Mouse (Mus musculus): ENCODE data around the gene Spin1. TPM values are rescaled to one million over a fixed set of nuclear protein-coding genes. Genes with fewer than 3 reads are reported as not detected.

Spin1 gene
- polyA plus RNA-seq, 1 experiment from 2014 or later, result 39.5 TPM

DNA sequence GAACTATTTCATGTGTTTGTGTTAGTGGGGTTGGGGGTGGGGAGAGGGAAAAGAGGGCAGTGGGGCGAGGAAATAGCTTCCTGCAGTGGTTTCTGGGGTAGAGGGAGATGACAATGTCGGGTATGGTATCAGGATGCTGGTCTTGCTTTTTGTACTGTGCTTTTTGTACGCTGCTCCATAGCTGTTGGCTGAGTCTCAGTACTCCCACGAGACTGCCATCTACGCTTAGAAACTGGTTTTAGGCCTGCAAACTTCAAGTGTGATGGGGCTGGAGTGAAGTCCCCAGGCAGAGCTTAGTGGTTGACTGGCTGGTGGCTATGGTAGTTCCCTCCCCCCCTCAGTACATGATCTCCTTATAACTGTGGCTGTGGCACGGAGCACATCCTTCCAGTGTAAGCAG is 61.6 kb downstream of the Spin1 start:
- Histone ChIP-seq H3K4me2 (no peak overlapping the region), H3K9me3 (ENCODE audit: control insufficient read depth, low read length) (no peaks in the 10 kb centered on the region; the same call in 1 of the 2 replicates), H3K4me3 (ENCODE audit: low read depth, low read length) (no peak overlapping the region), H3K36me3 (ENCODE audit: control insufficient read depth, insufficient read depth, low read length) (no peaks in the 10 kb centered on the region; the same call in 1 of the 2 replicates), H3K4me1 (replicated peaks; ENCODE audit: control insufficient read depth, insufficient read depth, low read length) (no peaks in the 10 kb centered on the region), H3K27me3 (replicated peaks; ENCODE audit: control insufficient read depth, insufficient read depth, low read length) (no peaks in the 10 kb centered on the region), H3K27ac (ENCODE audit: low read depth, low read length) (no peak overlapping the region), H3K9ac (ENCODE audit: low read depth, low read length) (no peak overlapping the region)
- ATAC-seq (replicated peaks; ENCODE audit: low FRiP score) (no peak), DNase-seq (ENCODE audit: low spot score) (no peak)
- WGBS, result 85% methylated on average over 6 of the region's 6 CpGs

DNA sequence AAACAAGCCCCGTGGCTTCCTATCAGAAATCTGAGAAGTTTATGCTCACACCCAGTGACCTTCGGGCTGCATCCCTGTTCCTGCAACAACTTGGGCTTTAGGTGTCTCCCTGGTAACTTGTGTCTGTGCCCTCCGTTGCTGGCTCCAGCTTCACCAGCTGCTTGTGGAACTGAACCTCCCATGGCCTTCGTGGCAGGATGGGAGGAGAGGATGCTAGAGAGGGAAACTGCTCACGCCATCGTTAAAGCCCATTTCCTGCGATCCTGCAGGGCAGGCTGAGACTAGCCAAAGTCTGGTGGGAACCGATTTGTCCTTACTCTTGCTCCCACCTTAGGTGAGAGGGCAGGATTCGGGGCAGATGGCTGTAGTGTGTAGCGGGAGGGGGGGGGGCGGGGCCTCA is 66.0 kb downstream of the Spin1 start:
- no peak overlapping the region for H3K4me2 ChIP-seq
- DNase-seq (ENCODE audit: low spot score) (no peak), ATAC-seq (replicated peaks; ENCODE audit: low FRiP score) (no peak)
- no peak overlapping the region for H3K9ac ChIP-seq (ENCODE audit: low read depth, low read length)
- WGBS, result 51% methylated on average over 11 of the region's 11 CpGs
- H3K9me3 ChIP-seq (ENCODE audit: control insufficient read depth, low read length), result no peaks in the 10 kb centered on the region; the same call in 1 of the 2 replicates
- no peak overlapping the region for H3K4me3 ChIP-seq (ENCODE audit: low read depth, low read length)
- H3K27ac ChIP-seq (ENCODE audit: low read depth, low read length), result no peak overlapping the region
- H3K27me3 ChIP-seq (replicated peaks; ENCODE audit: control insufficient read depth, insufficient read depth, low read length), result peaks cover 13% of the 10 kb centered on the region
- H3K36me3 ChIP-seq (ENCODE audit: control insufficient read depth, insufficient read depth, low read length), result no peaks in the 10 kb centered on the region
- no peaks in the 10 kb centered on the region; the same call in 1 of the 2 replicates for H3K4me1 ChIP-seq (replicated peaks; ENCODE audit: control insufficient read depth, insufficient read depth, low read length)

DNA sequence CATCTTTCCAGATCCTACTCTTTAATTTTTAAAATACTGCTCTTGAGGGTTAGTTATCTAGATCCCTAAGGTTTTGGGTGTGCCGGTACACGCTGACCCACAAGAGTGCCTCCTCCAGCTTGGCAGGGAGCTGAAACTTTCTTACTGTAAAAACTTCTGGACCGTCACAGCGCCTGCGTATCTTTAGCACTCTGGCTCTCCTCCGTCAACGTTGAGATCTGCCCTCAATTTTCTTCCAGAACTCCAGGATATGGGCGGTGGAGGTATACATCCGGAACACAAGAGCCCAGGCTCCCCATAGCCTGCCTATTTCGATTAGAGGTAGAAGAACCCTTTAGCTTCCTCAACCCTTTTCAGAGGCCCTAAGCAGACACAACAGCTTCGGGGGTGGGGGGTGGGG is 69.5 kb downstream of the Spin1 start:
- no peaks in the 10 kb centered on the region for H3K36me3 ChIP-seq (ENCODE audit: control insufficient read depth, insufficient read depth, low read length)
- H3K4me2 ChIP-seq, result peak overlapping the region; percentile 94
- no peak overlapping the region for H3K27ac ChIP-seq (ENCODE audit: low read depth, low read length)
- ATAC-seq (replicated peaks; ENCODE audit: low FRiP score), result no peak
- no peak for DNase-seq (ENCODE audit: low spot score)
- no peaks in the 10 kb centered on the region; the same call in 1 of the 2 replicates for H3K4me1 ChIP-seq (replicated peaks; ENCODE audit: control insufficient read depth, insufficient read depth, low read length)
- H3K9ac ChIP-seq (ENCODE audit: low read depth, low read length), result no peak overlapping the region
- H3K9me3 ChIP-seq (ENCODE audit: control insufficient read depth, low read length), result 0 out of 2 replicates have a peak, but pooled peaks cover 3% of the 10 kb centered on the region
- 22% methylated on average over 11 of the region's 11 CpGs for WGBS
- peaks cover 23% of the 10 kb centered on the region for H3K27me3 ChIP-seq (replicated peaks; ENCODE audit: control insufficient read depth, insufficient read depth, low read length)
- H3K4me3 ChIP-seq (ENCODE audit: low read depth, low read length), result peak overlapping the region; percentile 48

DNA sequence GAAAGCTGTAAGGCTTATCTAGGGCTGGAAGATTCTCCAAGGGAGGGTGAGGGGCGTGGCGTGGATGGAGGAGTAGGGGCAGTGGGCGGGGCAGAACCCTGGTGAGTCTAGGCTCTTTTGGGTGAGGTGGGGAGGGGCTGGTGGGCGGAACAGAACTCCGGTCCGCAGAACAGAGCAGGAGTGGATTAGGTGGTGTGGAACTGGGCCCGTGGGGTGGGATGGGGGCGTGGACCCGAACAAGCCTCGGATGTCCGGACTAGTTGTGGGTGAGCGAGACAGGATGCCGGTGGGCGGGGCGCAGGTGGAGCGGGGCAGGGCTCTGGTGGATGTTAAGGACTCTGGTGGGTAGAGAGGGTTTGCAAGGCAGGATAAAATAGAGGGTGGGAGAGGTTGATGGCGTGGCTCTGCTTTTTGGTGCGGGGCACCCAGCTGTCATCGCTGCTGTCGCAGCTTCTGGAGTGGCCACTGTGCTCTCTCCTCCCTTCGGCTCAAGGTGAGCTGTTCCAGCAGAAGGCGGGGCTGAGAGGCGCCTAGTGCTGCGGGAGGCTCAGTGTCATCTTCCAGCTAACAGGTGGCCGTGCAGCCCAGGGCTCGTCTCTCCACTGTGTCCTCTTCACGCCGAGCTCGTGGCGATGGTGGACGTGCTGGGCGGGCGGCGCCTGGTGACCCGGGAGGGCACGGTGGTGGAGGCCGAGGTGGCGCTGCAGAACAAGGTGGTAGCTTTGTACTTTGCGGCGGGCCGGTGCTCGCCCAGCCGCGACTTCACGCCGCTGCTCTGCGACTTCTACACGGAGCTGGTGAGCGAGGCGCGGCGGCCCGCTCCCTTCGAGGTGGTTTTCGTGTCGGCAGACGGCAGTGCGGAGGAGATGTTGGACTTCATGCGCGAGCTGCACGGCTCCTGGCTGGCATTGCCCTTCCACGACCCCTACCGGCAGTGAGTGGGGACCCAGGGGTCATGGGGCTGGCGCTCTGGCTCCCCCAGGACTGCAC is 70.3 kb downstream of the Spin1 start, which contains the start of gene Nxnl2:
Gene Nxnl2 (plus strand): TSS at position 332 of the 990 bp plus-strand sequence.
- WGBS, result 1% methylated on average over 64 of the region's 64 CpGs
- Histone ChIP-seq H3K9ac (ENCODE audit: low read depth, low read length) (no peak within 1 kb of the TSS; the same call in 1 of the 2 replicates), H3K9me3 (ENCODE audit: control insufficient read depth, low read length) (0 out of 2 replicates have a peak, but pooled peaks cover 3% of the 10 kb centered on the region), H3K36me3 (ENCODE audit: control insufficient read depth, insufficient read depth, low read length) (no peaks in the 10 kb centered on the region), H3K4me3 (ENCODE audit: low read depth, low read length) (peak within 1 kb of the TSS; percentile 48), H3K27ac (ENCODE audit: low read depth, low read length) (no peak within 1 kb of the TSS), H3K4me1 (replicated peaks; ENCODE audit: control insufficient read depth, insufficient read depth, low read length) (no peaks in the 10 kb centered on the region; the same call in 1 of the 2 replicates), H3K4me2 (peak within 1 kb of the TSS; percentile 94), H3K27me3 (replicated peaks; ENCODE audit: control insufficient read depth, insufficient read depth, low read length) (peaks cover 23% of the 10 kb centered on the region)
- DNase-seq (ENCODE audit: low spot score) (peak; percentile 53), ATAC-seq (replicated peaks; ENCODE audit: low FRiP score) (peak; percentile 63)

DNA sequence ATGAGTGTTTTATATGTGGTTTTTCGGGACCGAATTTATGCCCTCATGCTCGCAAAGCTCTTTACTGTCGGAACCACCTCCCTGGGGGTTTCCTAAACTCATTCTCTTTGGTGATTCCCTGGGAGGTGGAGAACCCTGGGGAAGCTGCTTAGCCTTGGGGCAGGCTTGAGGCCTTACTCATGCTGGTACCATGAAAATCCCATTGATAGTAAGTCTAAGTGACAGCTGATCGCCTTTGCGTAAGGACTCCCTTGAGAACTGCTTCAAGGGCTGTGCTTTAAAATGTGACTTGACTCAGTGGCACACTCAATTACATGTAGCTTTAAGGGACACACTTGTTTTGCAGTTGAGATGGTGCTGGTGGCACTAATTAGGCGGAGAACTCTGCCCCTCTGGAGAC is 71.9 kb downstream of the Spin1 start:
- no peak for ATAC-seq (replicated peaks; ENCODE audit: low FRiP score)
- no peak overlapping the region for H3K4me3 ChIP-seq (ENCODE audit: low read depth, low read length)
- H3K4me1 ChIP-seq (replicated peaks; ENCODE audit: control insufficient read depth, insufficient read depth, low read length), result no peaks in the 10 kb centered on the region; the same call in 1 of the 2 replicates
- 0 out of 2 replicates have a peak, but pooled peaks cover 3% of the 10 kb centered on the region for H3K9me3 ChIP-seq (ENCODE audit: control insufficient read depth, low read length)
- no peaks in the 10 kb centered on the region for H3K36me3 ChIP-seq (ENCODE audit: control insufficient read depth, insufficient read depth, low read length)
- no peak overlapping the region for H3K4me2 ChIP-seq
- H3K27me3 ChIP-seq (replicated peaks; ENCODE audit: control insufficient read depth, insufficient read depth, low read length), result peaks cover 23% of the 10 kb centered on the region
- 93% methylated on average over 7 of the region's 7 CpGs for WGBS
- no peak for DNase-seq (ENCODE audit: low spot score)
- no peak overlapping the region for H3K27ac ChIP-seq (ENCODE audit: low read depth, low read length)
- H3K9ac ChIP-seq (ENCODE audit: low read depth, low read length), result no peak overlapping the region

DNA sequence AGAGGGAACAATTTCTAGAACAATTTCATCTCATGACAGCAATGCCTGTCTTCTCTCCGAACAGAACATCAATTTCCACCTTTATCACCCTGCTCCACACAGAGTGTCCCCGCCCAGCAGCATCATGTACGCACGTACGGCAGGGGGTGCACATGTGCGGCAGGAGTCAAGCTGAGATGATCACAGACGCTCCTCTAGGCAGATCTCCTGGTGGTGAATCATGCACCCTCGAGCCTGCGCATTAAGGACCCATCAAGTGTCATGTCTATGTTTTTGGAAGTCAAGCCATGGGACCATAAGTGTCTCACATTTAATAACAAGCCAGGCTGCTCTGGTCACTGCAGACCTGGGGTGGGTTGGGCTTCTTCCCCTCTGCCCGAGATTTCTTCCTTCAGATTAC is 78.3 kb downstream of the Spin1 start:
- WGBS, result 79% methylated on average over 10 of the region's 10 CpGs

DNA sequence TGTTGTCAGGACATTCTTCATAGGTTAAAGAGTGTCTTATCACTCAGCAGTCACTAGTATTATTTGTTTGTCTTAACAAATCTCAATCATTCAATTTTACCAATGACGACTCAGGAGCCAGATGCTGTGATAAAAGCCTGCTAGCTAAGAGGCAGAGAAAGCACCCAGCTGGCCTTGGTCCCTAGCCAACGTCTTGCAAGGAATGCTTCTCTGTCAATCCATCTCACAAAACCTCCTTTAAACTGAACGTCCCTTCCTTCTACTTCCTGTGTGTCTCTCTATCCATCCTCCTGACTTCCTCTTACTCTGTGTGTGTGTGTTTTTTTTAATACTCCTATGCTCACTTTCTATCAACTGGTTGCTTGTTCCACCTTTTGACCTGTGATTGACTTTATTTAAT is 78.7 kb downstream of the Spin1 start:
- no peak overlapping the region for H3K4me3 ChIP-seq (ENCODE audit: low read depth, low read length)
- no peak overlapping the region for H3K9ac ChIP-seq (ENCODE audit: low read depth, low read length)
- H3K9me3 ChIP-seq (ENCODE audit: control insufficient read depth, low read length), result no peaks in the 10 kb centered on the region
- no peak overlapping the region for H3K27ac ChIP-seq (ENCODE audit: low read depth, low read length)
- H3K4me1 ChIP-seq (replicated peaks; ENCODE audit: control insufficient read depth, insufficient read depth, low read length), result no peaks in the 10 kb centered on the region
- ATAC-seq (replicated peaks; ENCODE audit: low FRiP score) (no peak), DNase-seq (ENCODE audit: low spot score) (no peak)
- H3K36me3 ChIP-seq (ENCODE audit: control insufficient read depth, insufficient read depth, low read length), result no peaks in the 10 kb centered on the region
- H3K4me2 ChIP-seq, result no peak overlapping the region
- H3K27me3 ChIP-seq (replicated peaks; ENCODE audit: control insufficient read depth, insufficient read depth, low read length), result no peaks in the 10 kb centered on the region
- WGBS, result 42% methylated on average over 3 of the region's 3 CpGs

More for the DNA sequence above, 78.3 kb downstream of the Spin1 start:
- no peak for DNase-seq (ENCODE audit: low spot score)
- Histone ChIP-seq H3K4me1 (replicated peaks; ENCODE audit: control insufficient read depth, insufficient read depth, low read length) (no peaks in the 10 kb centered on the region), H3K27me3 (replicated peaks; ENCODE audit: control insufficient read depth, insufficient read depth, low read length) (no peaks in the 10 kb centered on the region), H3K4me2 (no peak overlapping the region), H3K4me3 (ENCODE audit: low read depth, low read length) (no peak overlapping the region), H3K9me3 (ENCODE audit: control insufficient read depth, low read length) (no peaks in the 10 kb centered on the region), H3K36me3 (ENCODE audit: control insufficient read depth, insufficient read depth, low read length) (no peaks in the 10 kb centered on the region), H3K9ac (ENCODE audit: low read depth, low read length) (no peak overlapping the region), H3K27ac (ENCODE audit: low read depth, low read length) (no peak overlapping the region)
- ATAC-seq (replicated peaks; ENCODE audit: low FRiP score), result no peak

DNA sequence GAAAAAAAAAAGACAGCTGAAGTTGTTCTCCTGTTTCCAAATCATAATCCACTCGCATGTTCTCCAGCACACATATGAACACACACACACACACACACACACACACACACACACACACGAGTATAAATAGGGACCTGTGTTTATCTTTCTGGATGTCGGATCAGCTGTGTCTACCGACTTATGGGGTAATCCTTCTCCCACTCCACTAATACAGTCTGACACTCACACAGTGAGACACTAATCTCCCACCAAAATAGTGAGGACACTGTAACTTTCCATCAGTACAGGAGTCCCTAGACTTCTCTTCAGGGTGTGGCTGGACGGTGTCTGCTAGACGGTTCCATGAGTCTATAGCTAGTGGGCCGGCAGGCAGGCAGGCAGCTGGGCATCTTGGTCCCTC is 81.6 kb downstream of the Spin1 start:
- no peaks in the 10 kb centered on the region for H3K36me3 ChIP-seq (ENCODE audit: control insufficient read depth, insufficient read depth, low read length)
- no peak for ATAC-seq (replicated peaks; ENCODE audit: low FRiP score)
- WGBS, result 84% methylated on average over 7 of the region's 7 CpGs
- H3K9me3 ChIP-seq (ENCODE audit: control insufficient read depth, low read length), result no peaks in the 10 kb centered on the region; the same call in 1 of the 2 replicates
- no peaks in the 10 kb centered on the region for H3K4me1 ChIP-seq (replicated peaks; ENCODE audit: control insufficient read depth, insufficient read depth, low read length)
- H3K4me3 ChIP-seq (ENCODE audit: low read depth, low read length), result no peak overlapping the region
- DNase-seq (ENCODE audit: low spot score), result no peak
- H3K27ac ChIP-seq (ENCODE audit: low read depth, low read length), result no peak overlapping the region
- H3K9ac ChIP-seq (ENCODE audit: low read depth, low read length), result no peak overlapping the region
- H3K27me3 ChIP-seq (replicated peaks; ENCODE audit: control insufficient read depth, insufficient read depth, low read length), result no peaks in the 10 kb centered on the region
- no peak overlapping the region for H3K4me2 ChIP-seq

Measured in liver, embryonic 11.5 days (tissue).